Mouse (Mus musculus) CH12.LX (cell line): ENCODE measurements around the gene Ptprg. TPM values are rescaled to one million over a fixed set of nuclear protein-coding genes. Genes with fewer than 3 reads are reported as not detected.

ENCODE experiments used
- DNase-seq: peaks from one replicate; pipeline ENCODE4 v3.0.0-alpha.2; 2013; ENCODE audit errors: extremely low read depth
- H3K27ac ChIP-seq: 2 replicates; pipeline ENCODE4 v1.5.1; 2012; ENCODE audit warnings: low read depth, mild to moderate bottlenecking, control low read depth, moderate library complexity; ENCODE audit not compliant: insufficient read depth
- H3K27me3 ChIP-seq: replicated peaks from 2 replicates; pipeline ENCODE3; 2012; ENCODE audit warnings: inconsistent platforms
- H3K36me3 ChIP-seq, 2 experiments: replicated peaks in 1 of 2; 2 replicates each; pipeline versions ENCODE3 to v1.6.1; 2012; ENCODE audit warnings: inconsistent platforms in 1 of 2, low read length in 1 of 2, mild to moderate bottlenecking in 1 of 2, mixed read lengths in 1 of 2, moderate library complexity in 1 of 2; ENCODE audit not compliant: control insufficient read depth in 1 of 2, insufficient read depth in 1 of 2
- H3K4me1 ChIP-seq, 2 experiments: 2 replicates each; pipeline ENCODE4 v1.6.1; 2012; ENCODE audit warnings: inconsistent platforms in 1 of 2, moderate library complexity in 1 of 2; ENCODE audit not compliant: insufficient read depth in 2 of 2, control insufficient read depth in 1 of 2
- H3K4me2 ChIP-seq: 2 replicates; pipeline ENCODE4 v1.6.1; 2012; ENCODE audit warnings: low read depth, mild to moderate bottlenecking, control low read depth; ENCODE audit not compliant: poor library complexity, insufficient read depth, severe bottlenecking
- H3K4me3 ChIP-seq, 3 experiments: fragments of 150-350 bp in 1 of 3; sonication (generic) in 1 of 3; replicated peaks in 1 of 3; 2 replicates each; pipeline versions ENCODE3 to v1.5.1; 2011 to 2012; ENCODE audit warnings: low read depth in 2 of 3, low read length in 2 of 3, mild to moderate bottlenecking in 2 of 3, moderate library complexity in 2 of 3, control low read depth in 1 of 3, improper control_type of control experiment in 1 of 3, inconsistent platforms in 1 of 3, mixed read lengths in 1 of 3; ENCODE audit not compliant: poor library complexity in 1 of 3
- H3K79me2 ChIP-seq: replicated peaks from 2 replicates; pipeline ENCODE4 v1.6.1; 2012; ENCODE audit warnings: mild to moderate bottlenecking, moderate library complexity; ENCODE audit not compliant: control insufficient read depth, poor library complexity, insufficient read depth, severe bottlenecking; ENCODE audit errors: extremely low read depth
- H3K9ac ChIP-seq: 2 replicates; pipeline ENCODE4 v1.6.1; 2012; ENCODE audit warnings: low read depth, mild to moderate bottlenecking, control low read depth, moderate library complexity; ENCODE audit not compliant: insufficient read depth
- H3K9me3 ChIP-seq: replicated peaks from 2 replicates; pipeline ENCODE3; 2012; ENCODE audit warnings: low read length, inconsistent platforms, mixed read lengths
- BHLHE40 ChIP-seq: IDR thresholded peaks from 2 replicates; pipeline ENCODE4 v1.6.1; 2011; ENCODE audit warnings: mild to moderate bottlenecking, low read depth, low read length, improper control_type of control experiment
- CHD1 ChIP-seq: IDR thresholded peaks from 2 replicates; pipeline ENCODE4 v1.6.1; 2012; ENCODE audit warnings: low read depth, low read length, improper control_type of control experiment, inconsistent platforms
- CTCF ChIP-seq, 2 experiments: IDR thresholded peaks in 1 of 2; conservative IDR thresholded peaks in 1 of 2; 2 replicates each; pipeline ENCODE4 v1.5.1; 2011 to 2012; ENCODE audit warnings: low read depth in 2 of 2, low read length in 2 of 2, improper control_type of control experiment in 1 of 2, inconsistent platforms in 1 of 2, mild to moderate bottlenecking in 1 of 2, moderate library complexity in 1 of 2
- E2F4 ChIP-seq: IDR thresholded peaks from 2 replicates; pipeline ENCODE4 v1.6.1; 2011; ENCODE audit warnings: low read depth, low read length, improper control_type of control experiment; ENCODE audit not compliant: insufficient replicate concordance
- ELF1 ChIP-seq: IDR thresholded peaks from 2 replicates; pipeline ENCODE4 v1.6.1; 2014; ENCODE audit warnings: low read depth, mild to moderate bottlenecking, inconsistent platforms, low read length, improper control_type of control experiment
- EP300 ChIP-seq: IDR thresholded peaks from 2 replicates; pipeline ENCODE4 v1.6.1; 2011; ENCODE audit warnings: low read length, improper control_type of control experiment
- GABPA ChIP-seq: IDR thresholded peaks from 2 replicates; pipeline ENCODE4 v1.6.1; 2012; ENCODE audit warnings: low read depth, low read length, improper control_type of control experiment, inconsistent platforms; ENCODE audit not compliant: insufficient replicate concordance
- HCFC1 ChIP-seq: IDR thresholded peaks from 2 replicates; pipeline ENCODE4 v1.6.1; 2012; ENCODE audit warnings: low read depth, mild to moderate bottlenecking, inconsistent platforms, low read length, improper control_type of control experiment
- IRF4 ChIP-seq: IDR thresholded peaks from 2 replicates; pipeline ENCODE4 v1.6.1; 2014; ENCODE audit warnings: low read depth, mild to moderate bottlenecking, inconsistent platforms, low read length, improper control_type of control experiment
- JUND ChIP-seq: conservative IDR thresholded peaks from 2 replicates; pipeline ENCODE4 v1.6.1; 2011; ENCODE audit warnings: low read depth, low read length, improper control_type of control experiment
- KAT2A ChIP-seq: IDR thresholded peaks from 2 replicates; pipeline ENCODE4 v1.6.1; 2012; ENCODE audit warnings: low read length, improper control_type of control experiment, inconsistent platforms; ENCODE audit not compliant: insufficient replicate concordance
- MAFK ChIP-seq: IDR thresholded peaks from 2 replicates; pipeline ENCODE4 v1.6.1; 2011; ENCODE audit warnings: low read length, improper control_type of control experiment; ENCODE audit not compliant: insufficient replicate concordance
- MAZ ChIP-seq: IDR thresholded peaks from 2 replicates; pipeline ENCODE4 v1.6.1; 2012; ENCODE audit warnings: low read depth, mild to moderate bottlenecking, inconsistent platforms, low read length, improper control_type of control experiment, moderate library complexity
- MEF2A ChIP-seq: IDR thresholded peaks from 2 replicates; pipeline ENCODE4 v1.6.1; 2014; ENCODE audit warnings: low read depth, mild to moderate bottlenecking, inconsistent platforms, low read length, improper control_type of control experiment, borderline replicate concordance
- NELFE ChIP-seq: IDR thresholded peaks from 2 replicates; pipeline ENCODE4 v1.6.1; 2011; ENCODE audit warnings: low read depth, low read length, improper control_type of control experiment
- POLR2A ChIP-seq: IDR thresholded peaks from 2 replicates; pipeline ENCODE4 v1.6.1; 2011; ENCODE audit warnings: low read depth, mild to moderate bottlenecking, improper control_type of control experiment, low read length
- SIN3A ChIP-seq: IDR thresholded peaks from 2 replicates; pipeline ENCODE4 v1.6.1; 2012; ENCODE audit warnings: low read length, improper control_type of control experiment, inconsistent platforms
- SMC3 ChIP-seq: IDR thresholded peaks from 2 replicates; pipeline ENCODE4 v1.6.1; 2011; ENCODE audit warnings: low read depth, low read length, improper control_type of control experiment
- TBP ChIP-seq: conservative IDR thresholded peaks from 2 replicates; pipeline ENCODE4 v1.6.1; 2011; ENCODE audit warnings: low read depth, low read length, improper control_type of control experiment
- TCF12 ChIP-seq: IDR thresholded peaks from 2 replicates; pipeline ENCODE4 v1.6.1; 2014; ENCODE audit warnings: low read depth, mild to moderate bottlenecking, inconsistent platforms, low read length, improper control_type of control experiment
- USF1 ChIP-seq: IDR thresholded peaks from 2 replicates; pipeline ENCODE4 v1.6.1; 2014; ENCODE audit warnings: low read depth, mild to moderate bottlenecking, inconsistent platforms, low read length, improper control_type of control experiment
- USF2 ChIP-seq: conservative IDR thresholded peaks from 2 replicates; pipeline ENCODE4 v1.6.1; 2011; ENCODE audit warnings: low read depth, low read length, improper control_type of control experiment
- ZKSCAN1 ChIP-seq: IDR thresholded peaks from 2 replicates; pipeline ENCODE4 v1.6.1; 2012; ENCODE audit warnings: low read depth, inconsistent platforms, low read length, improper control_type of control experiment, borderline replicate concordance
- ZMIZ1 ChIP-seq: IDR thresholded peaks from 2 replicates; pipeline ENCODE4 v1.6.1; 2012; ENCODE audit warnings: low read depth, mild to moderate bottlenecking, inconsistent platforms, low read length, improper control_type of control experiment
- ZNF384 ChIP-seq: IDR thresholded peaks from 2 replicates; pipeline ENCODE4 v1.6.1; 2012; ENCODE audit warnings: low read depth, low read length, improper control_type of control experiment, inconsistent platforms
- dilution Hi-C: fragments of 300-500 bp; cut with MboI; formaldehyde crosslinking; loops from 2 replicates; pipeline ENCODE4 v1.14.3; 2020; ENCODE audit warnings: low sequenced_read_pairs; ENCODE audit not compliant: extremely low pct_unique_long_range_greater_than_20kb, extremely low pct_ligation_motif_present
- in situ Hi-C: fragments of 300-500 bp; cut with MboI; formaldehyde crosslinking; loops from 3 replicates; pipeline ENCODE4 v1.14.3; 2019; ENCODE audit warnings: low sequenced_read_pairs, low pct_ligation_motif_present, low pct_unique_long_range_greater_than_20kb, mixed read lengths
- polyA plus RNA-seq: library from polyadenylated mRNA; unstranded; fragments of >175 nt; gene quantifications from 2 replicates; pipeline ENCODE4 v1.2.1, GENCODE M21; 2012; ENCODE audit warnings: low read depth; ENCODE audit not compliant: insufficient read length
- total RNA-seq, 2 experiments: library from RNA; depleted of rRNA; stranded (reverse); fragments of 300-350 nt in 1 of 2; fragments of >200 nt in 1 of 2; gene quantifications; 2 replicates each; pipeline ENCODE4 v1.2.3; 2012 to 2014

The Ptprg gene
- total and polyA plus RNA-seq, 3 experiments = 0.08 TPM; not detected in 2

DNA sequence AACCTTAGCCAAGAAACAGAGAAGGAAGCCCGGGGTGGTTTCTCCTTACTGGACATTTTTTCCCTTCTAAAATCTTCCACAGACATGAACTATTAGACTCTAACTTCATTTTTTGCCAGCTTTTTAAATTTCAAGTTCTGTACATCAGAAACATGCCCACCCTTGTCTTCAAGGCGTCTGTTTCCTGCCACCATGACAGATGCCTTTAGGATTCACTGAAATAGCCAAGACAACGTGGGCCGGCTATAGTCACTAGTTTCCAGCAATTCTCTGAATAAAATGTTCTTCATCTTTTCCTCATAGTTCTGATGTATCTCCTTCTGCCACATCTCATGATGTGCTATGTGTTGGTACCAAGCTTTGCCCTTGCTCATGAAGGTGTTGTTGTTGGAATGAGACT is 450.7 kb downstream of the Ptprg start:
- Histone ChIP-seq H3K4me3 (no peak overlapping the region), H3K27me3 (no peaks in the 10 kb centered on the region), H3K4me2 (no peak overlapping the region), H3K27ac (no peak overlapping the region), H3K9me3 (no peaks in the 10 kb centered on the region), H3K79me2 (no peaks in the 10 kb centered on the region), H3K4me1 (no peaks in the 10 kb centered on the region), H3K36me3 (no peaks in the 10 kb centered on the region), H3K9ac (no peak overlapping the region)
- no peak for TF ChIP-seq MAZ
- no peak for TF ChIP-seq USF1
- dilution Hi-C loops (no loop called here), in situ Hi-C loops (no loop called here)
- no peak for DNase-seq

DNA sequence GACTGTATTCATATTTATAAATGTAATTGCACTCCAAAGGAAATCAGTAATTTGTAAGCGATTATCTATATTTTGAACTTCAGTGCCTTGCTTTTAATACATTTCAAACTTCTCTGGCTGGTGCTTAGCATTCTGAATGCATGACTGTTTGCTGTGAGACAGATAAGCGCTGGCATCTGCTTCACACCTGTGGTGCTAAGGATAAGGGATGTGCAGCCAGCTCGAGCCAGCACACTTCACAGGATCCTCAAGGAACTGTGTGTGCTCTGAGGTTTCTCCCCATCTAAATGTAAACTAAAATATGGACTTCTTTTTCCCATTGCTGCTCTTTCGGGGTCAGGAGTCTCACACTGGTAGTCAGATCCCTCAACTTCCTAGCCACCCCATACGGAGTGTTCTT is 458.4 kb downstream of the Ptprg start:
- no peak overlapping the region for H3K27ac ChIP-seq
- H3K9me3 ChIP-seq = no peaks in the 10 kb centered on the region
- in situ Hi-C loops = no loop called here
- no peaks in the 10 kb centered on the region for H3K79me2 ChIP-seq
- no peak overlapping the region for H3K4me2 ChIP-seq
- H3K4me1 ChIP-seq = no peaks in the 10 kb centered on the region
- no peaks in the 10 kb centered on the region for H3K27me3 ChIP-seq
- TF ChIP-seq USF1 = no peak
- no peak for TF ChIP-seq BHLHE40
- TF ChIP-seq ZMIZ1 = no peak
- no peak for TF ChIP-seq JUND
- no peak for TF ChIP-seq E2F4
- no peak for TF ChIP-seq GABPA
- no peak for TF ChIP-seq USF2
- no peak for TF ChIP-seq TBP
- TF ChIP-seq ZKSCAN1 = no peak
- no peak for TF ChIP-seq KAT2A
- TF ChIP-seq POLR2A = no peak
- TF ChIP-seq MAZ = no peak
- TF ChIP-seq NELFE = no peak
- H3K4me3 ChIP-seq = no peak overlapping the region
- dilution Hi-C loops = no loop called here
- no peak overlapping the region for H3K9ac ChIP-seq
- DNase-seq = no peak
- no peaks in the 10 kb centered on the region for H3K36me3 ChIP-seq

DNA sequence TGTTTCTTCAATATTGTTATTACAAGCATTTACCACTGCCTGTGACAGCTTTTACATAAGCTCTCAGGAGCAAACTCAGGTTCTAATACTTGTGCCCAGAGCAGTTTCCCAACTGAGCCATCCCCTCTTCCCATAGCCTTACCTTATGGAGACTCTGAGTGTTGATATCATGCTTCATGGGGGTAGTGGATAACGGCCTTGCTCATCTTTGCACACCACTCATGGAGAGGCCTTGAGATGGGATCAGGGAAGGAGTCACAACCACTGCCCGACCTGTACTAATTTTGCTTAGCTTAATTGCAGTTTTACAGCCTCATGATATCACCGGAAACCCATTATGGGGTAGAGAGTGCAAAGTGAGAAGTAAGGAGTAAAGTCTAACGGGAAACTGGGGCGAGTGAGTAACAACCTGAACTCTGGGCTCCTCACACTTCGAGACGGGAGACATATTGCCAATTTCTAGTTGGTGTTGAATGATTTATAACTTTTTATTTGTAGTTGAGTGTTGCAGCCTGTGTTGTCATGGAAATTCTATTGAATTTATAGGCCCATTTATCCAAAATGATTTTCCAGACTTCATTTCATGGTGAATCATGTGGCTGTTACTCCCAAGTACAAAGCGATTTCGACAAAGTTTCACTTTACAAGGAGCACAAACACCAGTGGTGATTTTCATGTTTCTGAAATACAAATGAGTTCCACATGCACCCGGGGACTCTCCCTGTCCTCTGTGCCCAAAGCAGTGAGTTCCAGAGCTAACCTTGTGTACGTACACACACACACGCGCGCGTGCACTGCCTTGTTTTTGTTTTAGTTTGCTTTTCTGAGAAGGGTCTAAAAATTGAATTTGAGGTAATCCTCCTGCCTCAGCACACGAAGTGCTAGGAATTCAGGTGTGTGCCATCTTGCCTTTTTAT is 472.7 kb downstream of the Ptprg start:
- Histone ChIP-seq H3K9ac (no peak overlapping the region), H3K9me3 (peaks cover 3% of the 10 kb centered on the region), H3K36me3 (no peaks in the 10 kb centered on the region), H3K27me3 (no peaks in the 10 kb centered on the region), H3K4me3 (no peak overlapping the region), H3K4me2 (no peak overlapping the region), H3K4me1 (no peaks in the 10 kb centered on the region), H3K27ac (no peak overlapping the region), H3K79me2 (no peaks in the 10 kb centered on the region)
- in situ Hi-C loops (no loop called here), dilution Hi-C loops (no loop called here)
- no peak for DNase-seq
- TF ChIP-seq EP300 = no peak
- no peak for TF ChIP-seq SIN3A
- no peak for TF ChIP-seq HCFC1
- TF ChIP-seq TCF12 = no peak
- TF ChIP-seq MAFK = no peak
- TF ChIP-seq E2F4 = no peak
- no peak for TF ChIP-seq MAZ
- no peak for TF ChIP-seq MEF2A
- no peak for TF ChIP-seq SMC3
- TF ChIP-seq BHLHE40 = no peak
- no peak for TF ChIP-seq ZKSCAN1
- TF ChIP-seq CTCF (conservative IDR thresholded peaks at IDR 0.05 in 1 of 2, IDR thresholded peaks at IDR 0.05 in 1 of 2; ENCODE audit: low read depth in 2 of 2, low read length in 2 of 2) = no peak
- TF ChIP-seq POLR2A = no peak
- TF ChIP-seq JUND = no peak
- TF ChIP-seq CHD1 = no peak
- no peak for TF ChIP-seq NELFE
- TF ChIP-seq IRF4 = no peak
- TF ChIP-seq ELF1 = no peak
- TF ChIP-seq ZNF384 = no peak
